Mouse (Mus musculus): ENCODE results near the gene 4931428F04Rik.

The 4931428F04Rik gene

DNA sequence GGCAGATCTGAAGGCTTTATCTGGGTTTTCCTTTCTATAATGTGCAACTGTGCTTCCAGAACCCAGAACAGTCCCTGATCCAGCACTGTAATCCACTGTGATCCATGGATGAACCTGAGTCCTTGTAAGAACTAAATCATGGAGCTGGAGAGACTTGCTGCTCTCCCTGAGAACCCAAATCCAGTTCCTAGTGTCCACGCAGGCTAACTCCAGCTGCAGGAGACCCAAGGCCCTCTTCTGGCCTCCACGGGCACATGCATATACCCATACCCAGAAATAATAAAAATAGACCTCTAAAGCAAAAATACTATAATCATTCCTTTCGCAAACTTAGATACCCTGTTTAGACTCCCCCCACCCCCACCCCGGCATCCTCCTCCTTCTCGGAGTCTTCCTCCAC, 1.4 kb downstream of the 4931428F04Rik start:
- DNase-seq (ENCODE audit: low spot score), result no peak

DNA sequence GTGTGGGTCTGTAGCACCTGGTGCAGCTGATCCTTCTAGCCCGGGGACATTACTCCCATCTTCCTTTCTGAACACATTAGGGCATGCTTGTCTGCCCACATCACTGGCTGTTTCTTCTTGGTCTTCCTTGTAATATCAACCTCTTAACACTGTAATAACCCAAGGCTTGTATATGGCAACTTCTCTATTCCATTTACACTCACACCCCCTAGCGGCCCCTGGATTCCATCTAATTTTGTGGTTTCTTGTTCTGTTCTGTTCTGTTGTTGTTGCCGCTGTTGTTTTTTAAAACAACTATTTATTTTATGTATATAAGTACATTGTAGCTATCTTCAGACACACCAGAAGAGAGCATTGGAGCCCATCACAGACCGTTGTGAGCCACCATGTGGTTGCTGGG, 2.8 kb downstream of the 4931428F04Rik start:
- no peak for DNase-seq (ENCODE audit: low spot score)

DNA sequence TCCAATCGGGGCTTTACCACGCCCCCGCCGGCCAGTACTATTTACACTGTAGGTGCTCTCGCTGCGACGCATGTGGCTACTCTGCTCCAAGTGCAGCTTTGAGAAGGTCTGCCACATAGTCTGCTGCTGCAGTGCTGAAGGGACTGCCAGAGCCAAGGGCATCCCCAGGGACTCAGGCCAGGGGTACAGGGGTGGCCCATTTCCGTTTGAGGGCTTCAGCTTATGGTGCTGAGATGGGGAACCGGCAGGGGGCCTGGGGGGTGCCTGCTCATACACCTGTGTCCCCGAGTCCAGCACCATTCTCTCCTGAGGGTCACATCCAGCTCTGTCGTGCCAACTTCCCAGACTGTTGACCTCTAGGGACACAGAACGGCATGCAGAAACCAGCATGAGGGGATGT, 4.2 kb downstream of the 4931428F04Rik start:
- DNase-seq (ENCODE audit: low spot score), result no peak

DNA sequence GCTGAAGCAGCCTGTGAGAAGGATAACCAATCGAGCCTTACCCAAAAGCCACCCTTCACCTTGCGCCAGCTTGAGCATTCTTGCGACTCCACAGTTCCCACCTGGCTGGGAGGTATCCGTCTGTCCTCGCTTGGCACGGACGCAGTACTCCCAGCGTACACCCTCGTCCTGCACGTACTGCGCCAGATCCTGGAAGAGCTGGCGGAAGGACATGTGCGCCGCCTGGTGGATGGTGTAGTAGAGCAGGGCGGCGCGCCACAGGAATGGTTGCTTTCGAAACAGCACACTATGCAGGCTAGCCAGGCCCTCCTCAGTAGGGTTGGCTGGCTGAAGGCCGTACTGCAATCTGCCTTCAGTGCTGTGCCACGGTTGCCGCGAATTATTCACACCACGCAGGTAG, 6.6 kb downstream of the 4931428F04Rik start:
- DNase-seq (ENCODE audit: low spot score), result peak; percentile 71

DNA sequence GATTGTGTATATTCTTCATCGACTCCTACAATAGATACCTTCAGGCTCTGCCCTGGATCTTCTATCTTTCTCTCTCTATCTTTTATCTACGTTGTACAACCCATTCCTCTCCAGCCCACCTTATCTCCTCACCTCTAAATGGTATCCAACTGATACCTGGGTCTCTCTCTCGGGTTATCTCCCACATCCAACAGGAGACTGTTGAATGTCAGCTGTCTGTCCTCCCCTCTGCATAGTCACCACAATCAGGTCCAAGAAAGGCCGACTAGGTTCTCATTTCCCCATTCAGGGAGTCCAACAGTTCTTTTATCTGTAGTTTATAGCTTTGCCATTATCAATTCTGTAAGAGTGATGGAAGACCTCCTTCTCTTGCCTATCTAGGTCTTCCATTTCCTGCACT, 7.4 kb downstream of the 4931428F04Rik start:
- no peak for DNase-seq (ENCODE audit: low spot score)

DNA sequence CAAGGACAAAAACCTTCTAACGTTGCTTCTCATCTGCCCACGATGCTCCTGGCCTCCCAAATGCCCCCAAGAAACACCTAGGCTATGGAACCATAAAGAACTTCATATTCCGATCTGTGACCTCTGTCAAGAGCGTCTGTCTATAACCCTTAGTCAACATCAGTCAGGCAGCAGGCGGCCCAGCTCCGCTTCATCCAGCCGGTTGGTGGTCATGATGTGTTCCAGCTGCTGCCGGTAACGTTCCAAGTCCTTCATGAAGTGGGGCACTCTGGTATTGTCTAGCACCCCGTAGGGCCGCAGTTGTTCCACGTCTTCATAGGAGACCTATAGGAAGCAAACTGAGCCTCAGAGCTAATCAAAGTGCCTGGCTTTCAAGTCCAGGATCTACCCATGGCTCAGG, 7.8 kb downstream of the 4931428F04Rik start:
- DNase-seq (ENCODE audit: low spot score), result no peak

DNA sequence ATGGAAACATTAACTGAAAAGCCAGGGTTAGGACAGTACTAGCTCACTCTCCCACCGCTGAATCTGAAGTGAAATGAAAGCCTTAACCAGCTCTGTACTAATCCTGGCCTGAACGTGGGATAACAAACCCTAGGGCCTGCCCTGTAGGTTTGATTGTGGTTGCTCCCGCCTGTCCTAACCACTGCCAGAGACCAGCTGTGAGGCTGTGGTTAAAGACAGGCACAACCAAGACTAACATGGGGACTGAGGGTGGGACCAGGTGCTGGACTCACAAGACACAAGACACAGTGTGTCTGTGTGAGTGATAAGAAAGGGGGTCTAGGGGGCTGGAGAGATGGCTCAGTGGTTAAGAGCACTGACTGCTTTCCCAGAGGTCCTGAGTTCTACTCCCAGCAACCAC, 9.1 kb downstream of the 4931428F04Rik start:
- DNase-seq (ENCODE audit: low spot score), result no peak

DNA sequence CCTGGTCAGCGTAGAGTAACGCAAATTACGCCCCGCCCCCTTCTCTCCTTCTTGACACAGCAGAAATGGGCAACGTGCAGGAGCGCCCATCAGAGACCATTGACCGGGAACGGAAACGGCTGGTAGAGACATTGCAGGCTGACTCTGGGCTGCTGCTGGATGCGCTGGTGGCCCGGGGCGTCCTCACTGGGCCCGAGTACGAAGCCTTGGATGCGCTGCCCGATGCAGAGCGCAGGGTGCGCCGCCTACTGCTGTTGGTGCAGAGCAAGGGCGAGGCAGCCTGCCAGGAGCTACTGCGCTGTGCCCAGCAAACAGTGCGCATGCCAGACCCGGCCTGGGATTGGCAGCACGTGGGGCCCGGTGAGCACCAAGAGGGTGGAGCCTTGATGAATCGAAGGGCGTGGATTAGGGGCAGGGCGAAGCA, 10.7 kb downstream of the 4931428F04Rik start:
- DNase-seq (ENCODE audit: low spot score), result no peak

DNA sequence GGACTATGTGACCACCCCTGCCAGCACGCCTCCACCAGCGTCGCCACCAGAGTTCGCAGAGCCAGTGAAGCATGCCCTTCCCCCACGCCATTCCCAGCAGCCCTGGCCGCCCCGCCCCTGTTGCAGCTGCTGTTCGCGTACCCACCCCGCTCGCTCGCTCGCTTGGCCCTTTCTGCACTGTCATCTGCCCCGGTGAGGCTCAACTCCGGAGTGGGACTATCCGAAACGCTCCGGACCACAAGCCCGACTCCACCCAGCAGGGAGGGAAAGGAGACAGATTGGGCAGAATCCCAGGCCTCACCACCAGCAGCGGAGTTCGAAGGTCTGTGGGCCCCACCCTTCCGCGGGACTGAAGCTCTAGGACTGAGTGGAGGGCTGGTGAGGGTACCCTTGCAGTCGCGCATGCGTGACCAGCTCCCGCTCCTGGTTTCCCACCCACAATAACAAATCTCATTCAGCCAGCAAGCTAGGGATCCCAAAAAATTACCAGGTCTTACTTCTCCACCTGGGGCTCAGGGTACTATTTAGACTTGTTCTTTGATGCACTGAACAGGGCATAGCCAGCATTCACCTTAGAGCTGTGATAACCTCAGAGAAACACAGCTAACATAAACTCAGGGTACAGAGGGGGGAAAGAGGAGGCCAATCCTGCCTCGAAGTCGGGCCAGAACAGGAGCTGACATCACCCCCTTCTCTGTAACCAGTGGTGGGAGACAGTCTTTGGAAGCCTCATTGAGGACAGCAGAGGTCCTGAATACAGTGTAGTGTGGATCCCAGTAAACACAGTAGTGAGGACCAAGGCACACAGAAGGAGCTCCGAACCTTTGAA, 13.2 kb downstream of the 4931428F04Rik start:
- peak; percentile 67 for DNase-seq (ENCODE audit: low spot score)

DNA sequence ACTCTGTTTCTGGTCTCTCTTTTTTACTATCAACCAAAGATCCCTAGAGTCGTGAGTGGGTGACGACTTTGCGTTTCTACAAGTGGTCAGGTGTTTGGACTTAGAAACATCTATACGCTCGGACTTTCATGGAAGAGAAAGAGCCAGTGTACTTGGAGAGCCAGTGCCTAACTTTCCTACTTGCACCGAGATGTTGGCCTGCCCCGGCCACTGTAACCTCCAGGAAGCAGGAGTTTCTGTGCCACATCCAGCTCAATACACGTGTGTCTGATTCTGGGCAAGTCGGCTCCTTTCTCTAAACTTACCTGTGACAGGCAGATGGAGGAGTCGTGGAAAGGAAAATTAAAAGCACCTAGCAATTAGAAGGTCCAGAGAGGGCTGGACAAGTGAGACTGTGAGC, 13.8 kb downstream of the 4931428F04Rik start, which contains the start of gene Nol3:
Gene Nol3 (plus strand): TSS at position 301 of the 400 bp plus-strand sequence.
- DNase-seq (ENCODE audit: low spot score), result no peak

DNA sequence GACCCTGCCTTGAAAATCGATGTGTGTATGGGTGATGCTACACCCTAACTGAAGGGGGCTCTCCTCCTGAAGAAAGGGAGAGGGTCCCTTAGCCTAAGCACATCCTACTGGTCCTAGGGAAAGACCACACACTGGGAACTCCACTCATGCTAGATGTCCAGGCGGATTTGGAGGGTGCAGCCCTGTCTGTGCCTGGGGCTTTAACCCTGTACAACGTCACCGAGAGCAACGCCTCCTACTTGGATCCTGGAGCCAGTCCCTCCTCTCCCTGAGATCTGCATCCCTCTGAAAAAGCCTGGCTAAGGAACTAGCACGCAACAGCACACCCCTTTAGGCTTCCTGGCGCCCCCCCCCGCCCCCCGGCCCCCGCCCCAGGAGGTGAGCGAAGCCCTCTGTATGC, 14.3 kb downstream of the 4931428F04Rik start:
- no peak for DNase-seq (ENCODE audit: low spot score)

DNA sequence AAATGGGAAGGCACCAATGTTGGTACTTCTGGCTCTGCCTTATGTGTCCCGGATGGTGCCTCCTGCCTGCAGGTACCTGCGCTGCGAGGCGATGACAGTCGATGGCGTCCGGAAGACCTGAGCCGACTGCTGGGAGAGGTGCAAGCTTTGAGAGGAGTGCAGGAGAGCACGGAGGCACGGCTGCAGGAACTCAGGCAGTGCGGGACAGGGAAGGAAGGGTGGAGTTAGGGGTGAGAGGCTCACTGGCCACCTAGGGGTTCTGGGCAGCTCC, 18.8 kb downstream of the 4931428F04Rik start:
- DNase-seq (ENCODE audit: low spot score), result no peak

DNA sequence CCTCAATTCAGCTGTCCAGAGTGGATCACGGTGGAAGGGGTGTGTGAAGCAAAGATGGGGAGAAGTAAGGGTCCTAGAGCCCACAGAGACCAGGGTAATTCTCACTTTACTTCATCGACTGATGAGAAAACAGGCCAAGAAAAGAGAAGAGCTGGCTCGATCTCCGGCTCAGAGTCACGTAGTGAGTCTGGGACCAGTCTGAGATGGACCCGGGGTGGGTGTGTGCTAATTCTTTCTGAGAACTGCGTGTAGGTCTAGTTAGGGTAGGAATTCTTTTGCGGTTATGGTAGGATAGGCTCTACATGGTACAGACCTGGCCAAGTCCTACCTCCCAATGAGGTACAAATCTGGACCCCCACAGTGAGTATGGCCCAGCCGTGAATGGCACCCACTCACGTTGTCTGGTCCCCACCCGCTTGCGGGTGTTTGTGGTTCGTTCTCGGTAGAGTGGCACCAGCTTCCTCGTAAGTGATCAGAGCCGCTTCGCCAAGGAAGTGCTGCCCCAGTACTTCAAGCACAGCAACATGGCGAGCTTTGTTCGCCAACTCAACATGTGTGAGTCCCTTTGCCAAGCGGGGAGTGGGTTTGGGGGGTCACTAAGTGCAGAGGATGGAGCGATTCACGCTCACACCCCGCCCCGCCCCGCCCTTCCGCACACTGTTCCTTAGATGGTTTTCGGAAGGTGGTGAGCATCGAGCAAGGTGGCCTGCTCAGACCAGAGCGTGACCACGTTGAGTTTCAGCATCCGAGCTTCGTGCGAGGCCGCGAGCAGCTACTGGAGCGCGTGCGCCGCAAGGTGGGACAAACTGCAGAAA, 19.4 kb downstream of the 4931428F04Rik start:
- peak; percentile 29 for DNase-seq (ENCODE audit: low spot score)

DNA sequence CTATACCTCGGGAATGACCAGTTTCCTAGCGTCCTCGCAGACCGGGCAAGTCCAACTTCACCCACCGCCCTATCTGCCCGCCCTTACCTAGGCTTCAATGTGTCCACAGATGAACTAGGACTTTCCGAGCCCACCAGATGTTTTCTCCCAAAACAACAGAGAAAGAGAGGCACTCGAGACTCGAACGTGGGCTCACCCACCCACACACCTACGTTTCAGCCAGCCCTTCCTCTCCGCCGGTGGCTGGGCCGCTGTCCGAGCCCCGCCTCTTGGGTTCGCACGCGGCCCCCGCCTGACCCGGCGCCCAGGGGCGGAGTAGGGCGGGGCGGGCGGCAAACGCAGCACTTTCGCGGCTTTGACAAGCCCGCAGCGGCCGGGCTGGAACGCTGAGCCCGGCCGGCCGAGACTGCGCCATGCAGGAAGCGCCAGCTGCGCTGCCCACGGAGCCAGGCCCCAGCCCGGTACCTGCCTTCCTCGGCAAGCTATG, 20.2 kb downstream of the 4931428F04Rik start, which contains the start of gene Hsf4:
Gene Hsf4 (plus strand): TSS at position 341 of the 487 bp plus-strand sequence.
- peak; percentile 45 for DNase-seq (ENCODE audit: low spot score)

DNA sequence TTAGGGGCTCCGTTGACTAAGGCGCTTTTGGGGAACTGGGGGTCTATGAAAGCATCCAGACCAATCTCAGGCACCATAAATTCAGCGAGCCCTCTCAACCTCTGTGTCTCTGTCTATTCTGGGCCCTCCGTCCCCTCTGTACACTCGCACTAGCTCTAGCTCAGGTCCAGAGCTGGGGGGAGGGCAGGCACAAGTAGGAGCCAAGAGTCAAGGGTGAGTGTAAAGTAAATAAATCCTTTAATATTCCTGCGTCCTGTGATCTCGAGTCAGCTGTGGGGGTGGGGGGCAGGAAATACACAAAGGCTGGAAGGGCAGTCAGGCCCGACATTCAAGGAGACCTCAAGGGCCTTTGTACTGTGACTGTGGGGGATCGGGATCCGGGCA, 20.6 kb downstream of the 4931428F04Rik start:
- peak; percentile 29 for DNase-seq (ENCODE audit: low spot score)

DNA sequence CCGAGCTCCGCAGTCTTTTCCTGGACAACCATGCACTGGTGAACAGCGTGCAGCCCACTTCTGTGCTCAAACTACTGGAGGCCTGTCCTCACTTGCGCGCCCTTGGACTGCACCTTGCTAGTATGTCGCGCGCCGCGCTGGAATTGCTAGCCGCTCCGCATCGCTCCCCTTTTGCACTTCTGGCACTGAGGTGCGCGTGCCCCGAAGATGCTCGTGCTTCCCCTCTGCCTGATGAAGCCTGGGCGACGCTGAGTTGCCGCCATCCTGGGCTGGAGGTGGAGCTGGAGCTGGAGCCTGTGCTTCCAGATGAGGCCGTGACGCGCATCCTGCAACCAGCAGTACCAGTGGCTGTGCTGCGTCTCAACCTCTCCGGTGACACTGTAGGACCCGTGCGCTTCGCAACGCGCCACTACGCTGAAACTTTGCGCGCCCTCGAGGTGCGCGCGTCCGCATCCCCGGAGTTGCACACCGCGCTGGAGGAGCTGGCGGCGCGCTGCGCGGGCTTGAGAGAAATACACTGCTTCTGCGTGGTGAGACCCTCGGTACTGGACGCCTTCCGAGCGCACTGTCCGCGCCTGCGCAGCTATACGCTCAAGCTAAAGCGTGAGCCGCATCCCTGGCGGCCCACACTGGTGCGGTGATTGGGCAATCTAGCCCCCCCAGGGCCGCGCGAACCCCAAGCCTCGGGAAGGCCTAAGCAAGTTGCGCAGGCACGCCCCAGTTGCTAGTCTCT, 21.2 kb downstream of the 4931428F04Rik start:
- DNase-seq (ENCODE audit: low spot score), result peak; percentile 82

DNA sequence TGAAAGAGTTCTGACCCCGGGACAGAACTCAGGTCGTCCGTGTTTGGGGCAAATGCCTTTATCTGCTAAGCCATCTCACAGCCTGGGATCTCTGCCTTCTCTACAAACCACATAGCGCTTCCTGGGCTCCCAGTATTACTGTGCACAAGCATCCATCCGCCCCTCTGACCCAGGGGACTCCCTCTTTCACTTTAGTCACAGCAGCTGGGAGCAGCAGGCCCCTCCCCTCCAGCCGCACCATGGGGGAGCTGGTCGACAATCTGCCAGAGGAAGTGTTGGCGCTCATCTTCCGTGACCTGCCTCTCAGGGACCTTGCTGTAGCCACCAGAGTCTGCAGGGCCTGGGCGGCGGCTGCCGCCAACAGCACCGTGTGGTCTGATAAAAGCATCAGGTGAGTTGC, 22.9 kb downstream of the 4931428F04Rik start:
- DNase-seq (ENCODE audit: low spot score), result no peak

DNA sequence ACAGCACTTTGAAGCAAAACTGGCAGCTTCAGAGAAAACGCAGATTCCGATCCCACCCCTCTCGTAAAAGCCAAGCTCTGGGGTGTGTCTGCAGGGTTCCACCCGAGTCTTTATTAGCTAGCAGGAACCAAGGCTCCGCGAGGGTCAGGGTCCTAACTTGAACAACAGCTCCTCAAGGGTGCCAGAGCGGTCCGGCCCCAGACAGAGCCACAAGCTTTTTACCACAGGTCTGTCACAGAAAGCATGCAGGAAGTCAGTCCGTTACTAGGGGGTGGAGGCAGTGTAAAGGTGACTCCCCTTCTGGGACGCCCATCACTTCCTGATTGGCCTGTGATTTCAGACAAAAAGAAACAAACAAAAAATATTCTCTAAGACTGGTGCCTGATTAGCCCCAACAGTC, 24.5 kb downstream of the 4931428F04Rik start:
- DNase-seq (ENCODE audit: low spot score), result peak; percentile 29

DNA sequence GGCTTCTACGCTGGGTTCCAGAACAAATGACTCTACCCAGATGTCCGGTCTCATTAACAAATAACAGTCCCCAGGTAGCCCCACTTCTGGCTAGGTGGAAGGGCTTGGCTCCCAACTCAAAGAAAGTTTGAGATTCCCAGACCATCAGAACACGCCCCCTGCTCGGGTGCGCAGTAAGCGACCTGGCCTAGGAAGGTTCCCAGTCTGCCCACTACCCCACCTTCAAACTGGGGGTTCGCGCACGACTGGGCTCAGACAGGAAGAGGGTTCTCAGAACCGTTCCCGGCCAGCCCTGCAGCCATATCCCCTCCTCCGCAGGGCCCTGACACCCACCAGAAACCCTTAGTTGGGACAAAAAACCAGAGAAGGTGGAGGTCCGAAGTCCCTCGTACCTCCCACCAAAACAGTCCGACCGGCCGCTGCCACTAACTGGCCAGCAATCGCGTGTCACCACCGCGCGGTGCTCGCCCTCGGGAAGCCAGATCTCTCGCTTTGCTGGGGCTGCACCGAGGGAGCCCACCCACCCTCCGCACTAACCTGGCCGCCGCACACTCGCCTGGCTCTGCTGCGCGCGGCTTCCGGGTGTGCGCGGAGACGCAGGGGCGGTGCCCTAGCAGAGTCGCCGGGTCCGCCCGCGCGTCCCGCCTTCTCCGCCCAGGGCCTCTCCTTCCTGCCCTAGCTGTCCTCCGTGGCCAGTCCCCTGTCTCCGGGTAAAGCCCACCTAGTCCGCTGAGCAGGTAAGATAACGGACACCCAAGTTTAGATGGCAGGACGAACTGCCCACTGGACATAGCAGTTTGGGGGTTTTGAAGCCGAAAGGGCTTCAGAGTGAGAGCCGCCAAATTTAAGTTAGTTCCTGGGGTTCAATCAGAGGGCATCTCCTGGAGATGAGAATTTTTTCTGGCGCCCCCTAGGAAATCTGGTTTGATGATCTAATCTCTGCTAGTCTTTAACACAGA, 25.4 kb downstream of the 4931428F04Rik start, which contains the start of the genes Tradd and Fbxl8:
Gene Tradd (minus strand): TSS at position 586 of the 959 bp plus-strand sequence.
Gene Fbxl8 (plus strand): TSS at position 625 of the 959 bp plus-strand sequence.
- DNase-seq (ENCODE audit: low spot score), result peak; percentile 78

DNA sequence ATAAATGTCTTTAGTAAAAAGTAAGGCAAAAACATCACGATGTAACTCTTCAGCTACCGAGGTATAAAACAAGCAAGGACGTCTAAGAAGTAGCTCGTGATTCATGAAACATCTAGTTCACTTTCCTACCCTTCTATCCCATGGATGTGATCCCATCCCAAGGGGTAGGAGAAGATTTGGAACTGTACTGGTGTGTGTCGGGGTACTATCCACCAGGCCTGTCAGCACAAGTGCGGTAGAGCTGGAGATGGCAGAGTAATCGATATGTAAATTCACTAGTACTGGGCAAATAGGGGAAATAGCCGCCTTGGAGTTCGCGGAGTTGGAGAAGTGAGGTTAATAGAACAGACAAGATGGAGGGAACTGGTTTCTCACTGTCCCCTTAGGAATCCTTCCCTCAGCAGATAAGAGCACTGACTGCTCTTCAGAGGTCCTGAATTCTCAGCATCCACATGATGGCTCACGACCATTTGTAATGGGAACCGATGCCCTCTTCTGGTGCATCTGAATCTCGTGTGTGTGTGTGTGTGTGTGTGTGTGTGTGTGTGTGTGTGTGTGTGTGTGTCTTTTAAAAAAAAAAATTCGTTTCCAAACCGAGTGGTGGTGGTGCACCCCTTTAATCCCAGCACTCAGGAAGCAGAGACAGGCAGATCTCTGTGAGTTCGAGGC, 26.3 kb downstream of the 4931428F04Rik start:
- DNase-seq (ENCODE audit: low spot score), result no peak
